Mouse (Mus musculus): ENCODE measurements around the gene Kl.

DNA sequence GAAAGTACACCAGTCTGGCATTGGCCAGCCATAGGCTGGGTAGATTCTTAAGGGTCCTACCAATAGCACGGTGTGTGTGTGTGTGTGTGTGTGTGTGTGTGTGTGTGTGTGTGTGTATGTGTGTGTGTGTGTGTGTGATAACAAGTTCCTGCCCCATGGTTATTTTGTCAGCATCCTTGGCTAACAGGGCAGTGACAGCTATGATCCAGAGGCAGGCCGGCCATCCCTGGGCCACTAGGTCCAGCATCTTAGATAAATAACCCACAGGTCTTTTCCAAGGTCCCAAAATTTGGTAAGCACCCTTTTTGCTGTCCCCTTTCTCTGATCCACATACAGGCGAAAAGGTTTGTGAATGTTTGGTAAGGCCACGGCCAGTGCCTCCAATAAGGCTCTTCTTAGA is 49.6 kb downstream of the Kl start:
- no peak for TF ChIP-seq EP300 (IDR thresholded peaks at IDR 0.05; ENCODE audit: insufficient read depth, low read depth, low read length)
- no peak for TF ChIP-seq CTCF (IDR thresholded peaks at IDR 0.05; ENCODE audit: low read depth, low read length)

Data from ES-Bruce4 (cell line).